Mouse (Mus musculus) limb, embryonic 15.5 days (tissue): ENCODE measurements at regions not wholly inside any gene's neighbourhood (a gene's known extent, or its start where the extent isn't known, plus 50 kb on each side); places are given as distances from the start of the nearest gene placed in this dataset.
"Not testable (repeated sequence)": the region's sequence is repeated elsewhere in the genome, so short reads cannot be mapped to it uniquely, and the experiment has no call there.

Source experiments
- ATAC-seq: fragments of 200-750 bp; cut with Nextera tagmentation; 2 replicates; pipeline ENCODE4 v1.8.0; 2017; ENCODE audit warnings: low read depth, moderate TSS enrichment; ENCODE audit not compliant: insufficient number of reproducible peaks, low FRiP score, low TSS enrichment
- H3K27ac ChIP-seq: fragments of 300-500 bp; sonication (generic); 2 replicates; pipeline ENCODE4 v1.5.1; 2015; ENCODE audit warnings: moderate library complexity, mild to moderate bottlenecking, inconsistent platforms
- H3K27me3 ChIP-seq: fragments of 300-500 bp; sonication (generic); 2 replicates; pipeline ENCODE4 v1.6.1; 2015; ENCODE audit warnings: inconsistent platforms
- H3K36me3 ChIP-seq: fragments of 300-500 bp; sonication (generic); 2 replicates; pipeline ENCODE4 v1.6.1; 2015; ENCODE audit warnings: inconsistent platforms
- H3K4me1 ChIP-seq: fragments of 300-500 bp; sonication (generic); 2 replicates; pipeline ENCODE4 v1.6.1; 2015; ENCODE audit warnings: inconsistent platforms
- H3K4me2 ChIP-seq: fragments of 300-500 bp; sonication (generic); 2 replicates; pipeline ENCODE4 v1.6.1; 2015; ENCODE audit warnings: mild to moderate bottlenecking, inconsistent platforms
- H3K4me3 ChIP-seq: fragments of 300-500 bp; sonication (generic); 2 replicates; pipeline ENCODE4 v1.5.1; 2015; ENCODE audit warnings: mild to moderate bottlenecking, inconsistent platforms
- H3K9ac ChIP-seq: fragments of 300-500 bp; sonication (generic); 2 replicates; pipeline ENCODE4 v1.6.1; 2015; ENCODE audit warnings: inconsistent platforms
- H3K9me3 ChIP-seq: fragments of 300-500 bp; sonication (generic); 2 replicates; pipeline ENCODE4 v1.6.1; 2016; ENCODE audit warnings: inconsistent platforms
- WGBS: fragments of 180-500 bp; shearing (Covaris S2); methylation state at CpG from one replicate; pipeline ENCODE4 v1.1.7; 2015; 5-methylcytosine and 5-hydroxymethylcytosine counted together

- Histone ChIP-seq H3K4me3 (no peak overlapping the region), H3K4me2 (no peak overlapping the region), H3K9me3 (no peaks in the 10 kb centered on the region), H3K27me3 (no peaks in the 10 kb centered on the region), H3K27ac (no peak overlapping the region), H3K4me1 (0 out of 2 replicates have a peak, but pooled peaks cover 2% of the 10 kb centered on the region), H3K36me3 (no peaks in the 10 kb centered on the region), H3K9ac (no peak overlapping the region)
- 66% methylated on average over 8 of the region's 8 CpGs for WGBS
- no peak for ATAC-seq
These were observed 509.1 kb downstream of the Zfp704 start for GRCm38 (mm10) chr3:9100761-9101160.

- Histone ChIP-seq H3K4me3 (no peak overlapping the region), H3K9ac (no peak overlapping the region), H3K36me3 (no peaks in the 10 kb centered on the region), H3K27me3 (no peaks in the 10 kb centered on the region), H3K9me3 (no peaks in the 10 kb centered on the region), H3K4me2 (no peak overlapping the region), H3K4me1 (0 out of 2 replicates have a peak, but pooled peaks cover 2% of the 10 kb centered on the region), H3K27ac (no peak overlapping the region)
- ATAC-seq, result no peak
- WGBS, result 75% methylated on average over 10 of the region's 10 CpGs
These were observed 511.4 kb downstream of the Zfp704 start for GRCm38 (mm10) chr3:9098441-9098840.

GRCm38 (mm10) chr3:9084134-9084533 lies 525.8 kb downstream of the Zfp704 start:
- 87% methylated on average over 5 of the region's 5 CpGs for WGBS
- H3K36me3 ChIP-seq, result no peaks in the 10 kb centered on the region
- no peaks in the 10 kb centered on the region for H3K9me3 ChIP-seq
- H3K4me2 ChIP-seq, result no peak overlapping the region
- H3K27ac ChIP-seq, result no peak overlapping the region
- no peak overlapping the region for H3K9ac ChIP-seq
- no peak overlapping the region for H3K4me3 ChIP-seq
- no peak for ATAC-seq
- H3K4me1 ChIP-seq, result no peaks in the 10 kb centered on the region
- no peaks in the 10 kb centered on the region for H3K27me3 ChIP-seq

GRCm38 (mm10) chr3:9082061-9082460 lies 527.8 kb downstream of the Zfp704 start:
- H3K9ac ChIP-seq, result no peak overlapping the region
- no peak overlapping the region for H3K27ac ChIP-seq
- H3K4me3 ChIP-seq, result no peak overlapping the region
- no peaks in the 10 kb centered on the region for H3K9me3 ChIP-seq
- WGBS, result 51% methylated on average over 7 of the region's 7 CpGs
- H3K4me1 ChIP-seq, result no peaks in the 10 kb centered on the region
- no peak for ATAC-seq
- H3K27me3 ChIP-seq, result no peaks in the 10 kb centered on the region
- no peak overlapping the region for H3K4me2 ChIP-seq
- no peaks in the 10 kb centered on the region for H3K36me3 ChIP-seq

GRCm38 (mm10) chr3:9078201-9078600 lies 531.7 kb downstream of the Zfp704 start:
- Histone ChIP-seq H3K9ac (no peak overlapping the region), H3K9me3 (no peaks in the 10 kb centered on the region), H3K4me2 (no peak overlapping the region), H3K4me3 (no peak overlapping the region), H3K36me3 (no peaks in the 10 kb centered on the region), H3K4me1 (no peaks in the 10 kb centered on the region), H3K27me3 (no peaks in the 10 kb centered on the region), H3K27ac (no peak overlapping the region)
- 50% methylated on average over 2 of the region's 2 CpGs for WGBS
- ATAC-seq, result no peak

GRCm38 (mm10) chr3:9076696-9077095 lies 533.2 kb downstream of the Zfp704 start:
- no peak overlapping the region for H3K4me2 ChIP-seq
- no peaks in the 10 kb centered on the region for H3K9me3 ChIP-seq
- no peaks in the 10 kb centered on the region for H3K4me1 ChIP-seq
- H3K9ac ChIP-seq, result no peak overlapping the region
- no peak overlapping the region for H3K4me3 ChIP-seq
- no peak overlapping the region for H3K27ac ChIP-seq
- WGBS, result 20% methylated on average over 3 of the region's 3 CpGs
- ATAC-seq, result no peak
- H3K36me3 ChIP-seq, result no peaks in the 10 kb centered on the region
- H3K27me3 ChIP-seq, result no peaks in the 10 kb centered on the region

GRCm38 (mm10) chr3:9072471-9072870 lies 537.4 kb downstream of the Zfp704 start:
- not testable (repeated sequence) for H3K9me3 ChIP-seq
- WGBS, result 83% methylated on average over 13 of the region's 13 CpGs

GRCm38 (mm10) chr3:9067048-9067447 lies 542.8 kb downstream of the Zfp704 start:
- peaks cover 6% of the 10 kb centered on the region for H3K4me1 ChIP-seq
- H3K27ac ChIP-seq, result no peak overlapping the region
- no peaks in the 10 kb centered on the region for H3K36me3 ChIP-seq
- no peaks in the 10 kb centered on the region for H3K9me3 ChIP-seq
- no peaks in the 10 kb centered on the region for H3K27me3 ChIP-seq
- 3% methylated on average over 12 of the region's 12 CpGs for WGBS
- ATAC-seq, result no peak
- no peak overlapping the region for H3K9ac ChIP-seq
- no peak overlapping the region for H3K4me3 ChIP-seq
- no peak overlapping the region for H3K4me2 ChIP-seq

More at GRCm38 (mm10) chr3:9072471-9072870, 537.4 kb downstream of the Zfp704 start:
- H3K4me1 ChIP-seq, ATAC-seq, H3K36me3 ChIP-seq, H3K4me2 ChIP-seq, H3K9ac ChIP-seq, H3K27me3 ChIP-seq, H3K27ac ChIP-seq, H3K4me3 ChIP-seq: not testable (repeated sequence)

- H3K27me3 ChIP-seq, result no peaks in the 10 kb centered on the region
- WGBS, result 78% methylated on average over 5 of the region's 5 CpGs
- ATAC-seq, result no peak
These were observed 543.5 kb downstream of the Zfp704 start for GRCm38 (mm10) chr3:9066374-9066773.

GRCm38 (mm10) chr3:9065892-9066291 lies 544.0 kb downstream of the Zfp704 start:
- Histone ChIP-seq H3K36me3 (no peaks in the 10 kb centered on the region), H3K4me3 (no peak overlapping the region), H3K4me2 (no peak overlapping the region), H3K9me3 (no peaks in the 10 kb centered on the region), H3K27me3 (no peaks in the 10 kb centered on the region), H3K4me1 (peaks cover 6% of the 10 kb centered on the region), H3K27ac (no peak overlapping the region), H3K9ac (no peak overlapping the region)
- 65% methylated on average over 5 of the region's 5 CpGs for WGBS
- no peak for ATAC-seq

More at GRCm38 (mm10) chr3:9066374-9066773, 543.5 kb downstream of the Zfp704 start:
- H3K4me3 ChIP-seq, result no peak overlapping the region
- H3K4me1 ChIP-seq, result peaks cover 6% of the 10 kb centered on the region
- H3K27ac ChIP-seq, result no peak overlapping the region
- no peaks in the 10 kb centered on the region for H3K9me3 ChIP-seq
- H3K4me2 ChIP-seq, result no peak overlapping the region
- H3K36me3 ChIP-seq, result no peaks in the 10 kb centered on the region
- H3K9ac ChIP-seq, result no peak overlapping the region

- ATAC-seq, result no peak
These were observed 545.4 kb downstream of the Zfp704 start for GRCm38 (mm10) chr3:9064266-9065031.

GRCm38 (mm10) chr3:9063662-9064061 lies 546.2 kb downstream of the Zfp704 start:
- Histone ChIP-seq H3K27me3 (no peaks in the 10 kb centered on the region), H3K4me1 (peaks cover 6% of the 10 kb centered on the region), H3K36me3 (no peaks in the 10 kb centered on the region), H3K4me3 (no peak overlapping the region), H3K9ac (no peak overlapping the region), H3K4me2 (no peak overlapping the region), H3K9me3 (no peaks in the 10 kb centered on the region), H3K27ac (no peak overlapping the region)
- no peak for ATAC-seq
- 56% methylated on average over 5 of the region's 5 CpGs for whole genome bisulfite sequencing

More at GRCm38 (mm10) chr3:9064266-9065031, 545.4 kb downstream of the Zfp704 start:
- Histone ChIP-seq H3K9me3 (no peaks in the 10 kb centered on the region), H3K36me3 (no peaks in the 10 kb centered on the region), H3K9ac (no peak overlapping the region), H3K27ac (0 out of 2 replicates have a peak overlapping the region, but pooled peaks have one; percentile 7), H3K27me3 (no peaks in the 10 kb centered on the region), H3K4me2 (no peak overlapping the region), H3K4me1 (peaks cover 6% of the 10 kb centered on the region), H3K4me3 (no peak overlapping the region)
- WGBS, result 30% methylated on average over 15 of the region's 15 CpGs
